In the genomic region with DNA sequence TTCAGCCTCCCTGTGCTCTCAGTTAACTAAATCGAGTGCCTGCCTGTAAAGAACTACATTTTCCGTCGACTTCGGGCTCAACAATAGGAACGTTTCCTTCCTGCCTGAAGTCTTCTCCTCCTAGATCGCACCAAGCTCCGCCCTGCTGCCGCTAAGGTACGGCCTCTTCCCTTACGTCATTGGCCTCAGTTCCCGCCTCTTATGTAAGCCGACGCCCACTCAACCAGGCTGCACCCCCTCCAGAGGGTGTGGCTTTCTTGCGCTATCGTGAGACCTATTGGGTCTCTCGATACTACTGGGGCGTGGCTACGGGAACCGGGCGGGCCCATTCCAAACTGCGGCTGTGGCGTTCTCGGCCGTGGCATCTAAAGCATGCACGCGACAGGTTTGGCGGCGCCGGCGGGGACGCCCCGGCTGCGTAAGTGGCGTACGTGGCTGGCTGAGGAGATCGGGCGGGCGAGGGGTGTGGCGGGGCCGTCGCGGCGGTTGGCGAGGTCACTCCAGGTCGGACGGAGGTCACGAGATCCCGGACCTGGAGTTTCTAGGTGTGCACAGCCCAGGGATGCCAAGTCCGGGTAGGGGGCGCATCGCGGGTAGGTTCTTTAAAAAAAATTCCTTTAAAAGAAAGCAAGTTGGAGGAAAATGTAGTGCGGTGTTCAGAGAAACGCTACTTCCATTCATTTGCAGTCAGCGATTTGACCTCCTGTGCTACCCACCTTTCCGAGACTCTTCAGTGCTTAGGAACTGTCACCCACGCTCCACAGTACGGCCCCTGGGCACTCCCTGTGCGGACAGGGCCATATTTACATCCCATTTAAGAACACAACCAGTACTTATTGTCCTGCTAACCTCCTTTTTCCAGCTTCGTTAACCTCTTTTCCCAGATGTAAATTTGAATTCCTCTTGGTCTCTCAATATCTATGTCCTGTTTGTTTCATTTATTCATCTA, we compare ENCODE assay signal across 8 mouse cellular contexts. TPM values are rescaled to one million over a fixed set of nuclear protein-coding genes. Genes with fewer than 3 reads are reported as not detected.
A peak's percentile ranks its signal among the peaks of the same experiment; 100 is the strongest.
DNase-seq lines count a peak whose midpoint lies in the region; ATAC-seq and TF ChIP-seq lines count a peak whose summit lies in the region.

A gene (plus strand): TSS at position 311 of the 949 bp plus-strand sequence.

- H3K9ac ChIP-seq in embryonic facial prominence, embryonic 13.5 days = peak within 1 kb of the TSS; percentile 81
- peak within 1 kb of the TSS; percentile 71 for H3K9ac ChIP-seq in limb, embryonic 12.5 days (replicated peaks)
- peak within 1 kb of the TSS; percentile 60 for H3K9ac ChIP-seq in midbrain, embryonic 15.5 days

- H3K9me3 ChIP-seq in embryonic facial prominence, embryonic 13.5 days = no peaks in the 10 kb centered on the region
- H3K9me3 ChIP-seq in limb, embryonic 12.5 days = no peaks in the 10 kb centered on the region
- H3K9me3 ChIP-seq in midbrain, embryonic 15.5 days = no peaks in the 10 kb centered on the region

- no peaks in the 10 kb centered on the region for H3K36me3 ChIP-seq in embryonic facial prominence, embryonic 13.5 days
- no peaks in the 10 kb centered on the region for H3K36me3 ChIP-seq in kidney, adult 2 months (ENCODE audit: control insufficient read depth, insufficient read depth, low read length)
- H3K36me3 ChIP-seq in limb, embryonic 12.5 days = 0 out of 2 replicates have a peak, but pooled peaks cover 5% of the 10 kb centered on the region
- H3K36me3 ChIP-seq in midbrain, embryonic 15.5 days (replicated peaks) = no peaks in the 10 kb centered on the region
- no peaks in the 10 kb centered on the region for H3K36me3 ChIP-seq in spleen, adult 2 months (ENCODE audit: control insufficient read depth, insufficient read depth, low read length)

- peak within 1 kb of the TSS; percentile 88 for H3K27ac ChIP-seq in embryonic facial prominence, embryonic 13.5 days
- peak within 1 kb of the TSS; percentile 77 for H3K27ac ChIP-seq in kidney, adult 2 months (ENCODE audit: insufficient read depth, low read depth, low read length)
- H3K27ac ChIP-seq in limb, embryonic 12.5 days = peak within 1 kb of the TSS; percentile 86
- H3K27ac ChIP-seq in midbrain, embryonic 15.5 days = peak within 1 kb of the TSS; percentile 89
- H3K27ac ChIP-seq in spleen, adult 2 months (ENCODE audit: insufficient read depth, low read length) = peak within 1 kb of the TSS; percentile 80

- ATAC-seq in embryonic facial prominence, embryonic 13.5 days (ENCODE audit: insufficient number of reproducible peaks, insufficient read depth, low FRiP score, low TSS enrichment, low read depth) = peak; percentile 93
- peak; percentile 94 for ATAC-seq in limb, embryonic 12.5 days (ENCODE audit: insufficient number of reproducible peaks, insufficient read depth, low FRiP score, low TSS enrichment, low read depth)
- ATAC-seq in midbrain, embryonic 15.5 days (replicated peaks) = peak; percentile 98

- 0 out of 2 replicates have a peak, but pooled peaks cover under 1% of the 10 kb centered on the region for H3K27me3 ChIP-seq in embryonic facial prominence, embryonic 13.5 days
- no peaks in the 10 kb centered on the region for H3K27me3 ChIP-seq in kidney, adult 2 months (replicated peaks; ENCODE audit: control insufficient read depth, insufficient read depth, low read length)
- peaks cover 12% of the 10 kb centered on the region for H3K27me3 ChIP-seq in limb, embryonic 12.5 days
- peaks cover 10% of the 10 kb centered on the region for H3K27me3 ChIP-seq in midbrain, embryonic 15.5 days (replicated peaks)
- no peaks in the 10 kb centered on the region for H3K27me3 ChIP-seq in spleen, adult 2 months (ENCODE audit: control insufficient read depth, insufficient read depth, low read length)

- DNase-seq in 3134 (ENCODE audit: extremely low read depth, insufficient read length, low spot score) = peak; percentile 99
- DNase-seq in adrenal gland, postnatal 36 days = peak; percentile 97 to 98
- DNase-seq in heart, adult 18-20 months = peak; percentile 99
- DNase-seq in kidney, adult 2 months = peak; percentile 99
- DNase-seq in spleen, adult 2 months (ENCODE audit: low read depth in 1 of 2, low spot score in 2 of 2) = peak; percentile 99

- no peak for TF ChIP-seq CTCF in kidney, adult 2 months (conservative IDR thresholded peaks at IDR 0.05; ENCODE audit: insufficient read depth, insufficient read length, low read depth, low read length)
- TF ChIP-seq CTCF in spleen, adult 2 months (IDR thresholded peaks at IDR 0.05; ENCODE audit: extremely low read depth, insufficient read depth, insufficient read length, insufficient replicate concordance) = no peak

- H3K4me3 ChIP-seq in embryonic facial prominence, embryonic 13.5 days = peak within 1 kb of the TSS; percentile 72
- peak within 1 kb of the TSS; percentile 77 for H3K4me3 ChIP-seq in kidney, adult 2 months (ENCODE audit: insufficient read depth, low read depth, low read length)
- peak within 1 kb of the TSS; percentile 67 for H3K4me3 ChIP-seq in limb, embryonic 12.5 days (replicated peaks)
- H3K4me3 ChIP-seq in midbrain, embryonic 15.5 days = peak within 1 kb of the TSS; percentile 69
- peak within 1 kb of the TSS; percentile 71 for H3K4me3 ChIP-seq in spleen, adult 2 months (ENCODE audit: extremely low read depth, insufficient read depth, insufficient read length)

- under 1% methylated on average over 60 of the region's 60 CpGs for WGBS in embryonic facial prominence, embryonic 13.5 days
- WGBS in kidney, adult 2 months = under 1% methylated on average over 60 of the region's 60 CpGs
- WGBS in limb, embryonic 12.5 days = under 1% methylated on average over 60 of the region's 60 CpGs
- under 1% methylated on average over 60 of the region's 60 CpGs for WGBS in midbrain, embryonic 15.5 days
- WGBS in spleen, adult 2 months = under 1% methylated on average over 60 of the region's 60 CpGs

- peaks cover 17% of the 10 kb centered on the region for H3K4me1 ChIP-seq in embryonic facial prominence, embryonic 13.5 days
- H3K4me1 ChIP-seq in kidney, adult 2 months (ENCODE audit: control insufficient read depth, insufficient read depth, low read length) = peaks cover 9% of the 10 kb centered on the region
- peaks cover 9% of the 10 kb centered on the region for H3K4me1 ChIP-seq in limb, embryonic 12.5 days (replicated peaks)
- H3K4me1 ChIP-seq in midbrain, embryonic 15.5 days = peaks cover 12% of the 10 kb centered on the region
- peaks cover 2% of the 10 kb centered on the region for H3K4me1 ChIP-seq in spleen, adult 2 months (ENCODE audit: control insufficient read depth, insufficient read depth, insufficient read length)

- TF ChIP-seq POLR2A in kidney, adult 2 months (IDR thresholded peaks at IDR 0.05; ENCODE audit: low read depth, low read length) = peak; percentile 45
- TF ChIP-seq POLR2A in spleen, adult 2 months (IDR thresholded peaks at IDR 0.05; ENCODE audit: low read depth, low read length) = peak; percentile 62; the same call in 1 of the 2 replicates

- H3K4me2 ChIP-seq in embryonic facial prominence, embryonic 13.5 days = peak within 1 kb of the TSS; percentile 84
- peak within 1 kb of the TSS; percentile 84 for H3K4me2 ChIP-seq in limb, embryonic 12.5 days
- H3K4me2 ChIP-seq in midbrain, embryonic 15.5 days = peak within 1 kb of the TSS; percentile 67

RNA-seq across cellular contexts. Expression of the gene that starts here (rescaled TPM):
- total RNA-seq in adrenal gland, postnatal 36 days (2021) = 10 to 100 TPM; 46.9 to 49.2 TPM
- 110 and 111 TPM in 2 replicates for polyA plus RNA-seq in embryonic facial prominence, embryonic 13.5 days (2015; fragmentation: Nextera tagmentation; extraction: Ambion mirVana)
- 10 to 100 TPM; 66.3 to 69.2 TPM for total RNA-seq in heart, adult 18-20 months (2021)
- polyA plus RNA-seq in kidney, adult 2 months (2012; rRNA removed) = 179 and 207 TPM in 2 replicates
- 104 and 105 TPM in 2 replicates for polyA plus RNA-seq in limb, embryonic 12.5 days (2016; fragmentation: Nextera tagmentation; extraction: Ambion mirVana)
- polyA plus RNA-seq in midbrain, embryonic 15.5 days (2015; fragmentation: Nextera tagmentation; extraction: Ambion mirVana) = 91.2 and 95.1 TPM in 2 replicates
- polyA plus RNA-seq in spleen, adult 2 months (2012; rRNA removed) = 74.2 and 97.6 TPM in 2 replicates

Comparison
In these comparisons a context has a peak if more than half of its experiments do, and no peak if none do; other contexts are left out.
1. Peak in every context shown above with its lines: DNase-seq, ATAC-seq, H3K4me3 ChIP-seq and H3K27ac ChIP-seq.